Mouse (Mus musculus) spleen, adult 2 months (tissue): Measurements from ENCODE around the gene Rab19.

Source experiments
- CTCF ChIP-seq: fragments of 200-500 bp; IDR thresholded peaks from 2 replicates; pipeline ENCODE4 v1.5.1; 2011; ENCODE audit warnings: mild to moderate bottlenecking, inconsistent platforms; ENCODE audit not compliant: insufficient read depth, insufficient read length, insufficient replicate concordance; ENCODE audit errors: extremely low read depth
- POLR2A ChIP-seq: fragments of 200-500 bp; IDR thresholded peaks from 2 replicates; pipeline ENCODE4 v1.6.1; 2011; ENCODE audit warnings: low read depth, low read length, inconsistent platforms

DNA sequence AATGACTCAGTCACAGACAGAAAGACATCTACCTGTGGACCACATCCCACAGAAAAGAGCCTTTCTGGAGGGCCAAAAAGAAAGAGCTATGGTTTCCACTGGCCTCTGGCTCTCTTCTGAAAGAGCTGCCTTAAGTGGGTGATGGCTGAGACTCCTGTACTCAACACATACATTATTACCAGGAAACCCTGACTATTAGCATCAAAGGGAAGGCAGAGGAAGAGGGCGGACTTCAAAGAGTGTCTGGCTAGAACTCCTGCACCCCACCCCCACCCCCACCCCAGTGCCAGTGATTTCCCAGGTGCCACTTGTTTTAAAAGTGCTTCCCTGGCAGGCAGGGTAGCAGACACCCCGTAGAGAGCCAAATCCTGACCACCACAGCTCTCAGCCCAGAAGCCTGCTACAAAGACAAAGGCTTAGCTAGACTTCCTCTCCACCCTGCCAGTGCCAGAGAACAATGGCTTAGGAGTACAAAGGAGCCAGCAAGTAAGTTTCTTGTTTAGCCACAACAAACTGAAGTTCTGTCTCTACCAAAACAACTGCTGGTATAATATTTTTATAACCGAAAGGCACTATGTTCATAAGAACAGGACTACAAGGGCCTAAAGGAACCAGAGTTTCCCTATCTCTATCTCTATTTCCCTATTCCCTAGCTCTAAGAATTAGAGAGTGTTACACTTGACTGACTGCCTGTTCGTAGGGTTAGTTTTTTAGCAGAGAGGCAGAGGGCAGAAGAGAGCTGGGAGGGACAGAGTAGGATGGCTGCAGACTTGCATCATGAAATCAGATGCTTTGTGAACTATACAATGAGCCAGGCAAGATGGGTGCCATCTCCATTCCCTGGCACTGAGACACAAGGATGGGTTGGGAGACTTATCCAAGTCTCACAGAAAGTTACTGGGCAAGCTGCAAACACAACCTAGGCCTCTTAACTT is 32.8 kb upstream of the Rab19 start:
- no peak for TF ChIP-seq CTCF
- TF ChIP-seq POLR2A, result no peak
